Mouse (Mus musculus) lung, postnatal 14 days (tissue): ENCODE data around the gene Acsf2.

ENCODE experiments used
- DNase-seq: peaks from one replicate; pipeline ENCODE4 v3.0.0; 2021

Acsf2 gene

DNA sequence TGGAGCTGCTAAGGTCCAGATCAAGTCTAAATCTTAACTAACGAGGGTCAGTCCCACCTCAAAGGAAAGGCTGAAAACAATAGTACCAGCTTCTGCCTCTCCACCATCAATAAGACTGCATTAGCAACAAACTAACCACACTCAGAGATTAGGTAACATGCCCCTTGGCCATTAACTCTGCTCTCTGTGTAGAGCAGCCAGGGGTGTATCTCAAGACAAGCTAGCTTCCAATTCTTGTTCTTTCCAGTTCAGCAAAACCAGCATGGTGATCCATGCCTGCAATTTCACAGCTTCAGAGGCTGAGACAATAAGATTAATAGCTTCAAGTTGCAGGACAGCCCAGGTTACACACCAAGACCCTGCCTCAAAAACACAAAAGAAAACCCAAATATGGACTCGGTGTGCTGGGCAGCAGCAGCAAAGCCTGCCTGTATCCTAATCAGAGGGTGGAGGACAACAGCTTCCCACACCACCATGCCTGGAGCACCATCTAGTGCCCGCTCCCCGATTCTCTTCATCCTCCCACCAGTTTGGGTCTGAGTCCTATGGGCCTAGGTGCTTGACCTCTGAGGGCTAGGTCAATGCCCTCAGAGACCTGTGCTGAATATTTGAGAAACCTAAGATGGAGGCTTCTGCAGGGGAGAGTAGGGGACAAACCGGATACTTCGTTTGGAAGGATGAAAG lies 3.1 kb downstream of the Acsf2 start:
- no peak for DNase-seq

- DNase-seq = no peak
Measured at GRCm38 (mm10) chr11:94597319-94597718, 4.4 kb downstream of the Acsf2 start.

DNA sequence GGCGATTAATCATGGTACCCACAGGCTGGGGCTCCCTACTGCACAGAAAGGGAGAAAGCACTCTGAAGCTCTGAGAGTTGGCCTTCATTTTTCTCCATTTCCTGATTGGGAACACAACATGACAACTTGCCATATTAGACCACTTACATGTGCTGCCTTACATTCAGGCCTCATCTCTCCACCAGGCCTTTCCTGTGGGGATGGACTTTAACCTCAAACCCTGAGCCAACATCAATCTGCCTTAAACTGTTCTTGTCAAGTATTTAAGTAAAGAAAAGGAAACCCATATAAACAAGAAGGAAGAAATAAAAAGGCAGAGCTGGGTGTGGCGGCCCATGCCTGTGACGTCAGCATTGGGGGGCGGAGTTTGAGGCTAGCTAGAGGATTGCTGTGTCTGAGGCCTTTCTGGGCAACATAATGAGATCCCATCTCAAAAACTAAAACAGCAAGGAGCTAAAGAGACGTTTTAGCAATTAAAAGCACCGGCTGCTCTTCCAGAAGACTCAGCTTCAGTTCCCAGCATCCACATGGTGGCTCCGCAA lies 5.3 kb downstream of the Acsf2 start:
- DNase-seq = peak; percentile 37

GRCm38 (mm10) chr11:94587511-94587910 lies 14.2 kb downstream of the Acsf2 start:
- no peak for DNase-seq

DNA sequence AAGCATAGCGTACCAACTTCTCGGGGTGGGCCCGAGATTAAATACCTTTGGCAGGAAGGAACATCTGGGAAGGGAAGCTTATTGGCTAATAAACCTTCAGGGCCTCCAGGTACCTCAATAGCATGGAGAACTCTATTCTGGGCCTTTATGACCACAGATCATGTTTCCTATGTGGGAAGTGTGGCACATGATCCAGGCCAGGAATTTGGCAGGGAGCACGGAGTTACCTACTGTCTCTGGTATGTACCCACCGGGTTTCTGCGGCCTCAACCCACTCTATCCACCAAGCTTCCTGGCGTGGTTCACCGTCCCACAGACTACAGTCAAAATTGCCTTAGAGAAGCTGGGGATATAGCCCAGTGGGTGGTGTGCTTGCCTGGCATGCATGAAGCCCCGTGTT lies 16.6 kb downstream of the Acsf2 start:
- DNase-seq = no peak

GRCm38 (mm10) chr11:94580111-94580740 lies 21.4 kb downstream of the Acsf2 start:
- no peak for DNase-seq

DNA sequence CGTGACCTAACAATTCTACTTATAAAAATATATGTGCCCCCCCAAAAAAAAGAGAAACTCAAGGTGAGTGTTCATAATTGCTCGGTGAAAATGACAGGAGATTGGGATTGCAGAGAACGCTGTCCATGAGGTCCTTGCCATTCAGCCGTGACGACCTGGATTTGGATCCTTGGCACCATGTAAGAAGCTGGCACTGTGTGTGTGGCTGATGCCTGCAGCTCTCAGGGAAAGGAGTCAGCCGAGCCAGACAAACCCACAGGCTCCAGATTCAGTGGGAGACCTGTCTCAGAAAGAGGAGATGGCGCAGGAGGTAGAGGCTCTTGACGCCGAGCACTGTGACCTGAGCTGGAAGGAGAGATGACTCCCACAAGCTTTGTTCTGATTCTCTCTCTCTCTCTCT lies 25.3 kb downstream of the Acsf2 start:
- no peak for DNase-seq

GRCm38 (mm10) chr11:94575036-94575435 lies 26.6 kb downstream of the Acsf2 start:
- DNase-seq = no peak

DNA sequence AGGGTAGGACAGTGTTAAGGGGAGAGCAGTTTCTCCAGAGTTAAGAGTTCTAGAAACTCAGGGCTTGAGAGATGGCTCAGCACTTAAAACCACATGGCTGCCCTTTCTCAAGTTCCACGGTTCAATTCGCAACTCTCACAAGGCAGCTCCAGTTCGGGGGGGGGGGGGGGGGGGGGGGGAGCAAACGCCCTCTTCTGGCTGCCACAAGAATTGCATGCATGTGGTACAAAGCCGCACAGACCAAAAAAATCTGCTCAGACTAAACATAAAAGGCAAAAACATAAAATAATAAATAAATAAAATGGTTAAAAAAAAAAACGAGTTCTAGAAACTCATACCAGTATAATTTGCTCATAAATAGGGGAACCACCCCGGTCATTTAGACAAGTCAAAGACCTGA lies 27.1 kb downstream of the Acsf2 start:
- DNase-seq = no peak

DNA sequence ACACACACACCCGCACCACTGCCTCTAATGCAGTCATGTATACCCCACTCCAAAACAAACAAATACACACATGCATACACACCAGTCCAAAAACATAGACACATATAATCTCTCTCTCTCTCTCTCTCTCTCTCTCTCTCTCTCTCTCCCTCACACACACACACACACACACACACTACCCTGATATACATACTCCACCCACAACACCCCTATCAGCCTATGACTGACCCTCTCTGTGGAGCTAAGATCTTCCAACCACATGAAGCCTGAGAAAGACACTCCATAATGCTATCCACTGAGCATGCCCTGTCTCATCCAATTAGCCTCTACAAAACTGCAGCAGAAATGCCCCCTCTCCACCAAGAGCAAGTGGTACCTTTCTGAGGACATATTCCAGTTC lies 29.8 kb downstream of the Acsf2 start:
- DNase-seq = no peak

- peak; percentile 58 for DNase-seq
Measured at GRCm38 (mm10) chr11:94570612-94571011, 31.1 kb downstream of the Acsf2 start.

- DNase-seq = no peak
Measured at GRCm38 (mm10) chr11:94567326-94567725, 34.3 kb downstream of the Acsf2 start.

GRCm38 (mm10) chr11:94566534-94566933 lies 35.1 kb downstream of the Acsf2 start:
- no peak for DNase-seq

GRCm38 (mm10) chr11:94565151-94565479 lies 36.6 kb downstream of the Acsf2 start:
- peak; percentile 55 for DNase-seq

- DNase-seq = peak; percentile 62
Measured at GRCm38 (mm10) chr11:94564437-94565150, 37.1 kb downstream of the Acsf2 start, which contains the start of gene Chad. Gene Chad, plus strand, starts transcription at chr11:94565047.

DNA sequence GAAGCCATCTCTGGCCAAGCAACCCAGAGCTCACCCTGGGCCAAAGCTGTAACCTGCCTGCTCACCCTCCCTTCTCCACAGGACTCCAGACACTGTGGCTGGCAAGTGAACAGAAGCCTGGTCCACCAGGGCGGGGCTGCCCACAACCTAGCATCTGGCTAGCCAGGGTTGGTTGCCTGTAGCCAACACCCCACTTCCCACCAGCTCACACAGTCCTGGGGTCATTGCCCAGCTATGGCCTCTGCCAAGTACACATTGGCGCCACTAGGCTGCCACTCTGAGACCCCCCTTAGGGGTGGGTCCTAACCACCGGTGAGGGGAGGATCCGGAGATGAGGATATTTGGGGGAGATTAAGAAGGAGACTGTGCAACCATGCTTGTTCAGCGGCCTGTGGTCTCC lies 37.9 kb downstream of the Acsf2 start:
- no peak for DNase-seq

DNA sequence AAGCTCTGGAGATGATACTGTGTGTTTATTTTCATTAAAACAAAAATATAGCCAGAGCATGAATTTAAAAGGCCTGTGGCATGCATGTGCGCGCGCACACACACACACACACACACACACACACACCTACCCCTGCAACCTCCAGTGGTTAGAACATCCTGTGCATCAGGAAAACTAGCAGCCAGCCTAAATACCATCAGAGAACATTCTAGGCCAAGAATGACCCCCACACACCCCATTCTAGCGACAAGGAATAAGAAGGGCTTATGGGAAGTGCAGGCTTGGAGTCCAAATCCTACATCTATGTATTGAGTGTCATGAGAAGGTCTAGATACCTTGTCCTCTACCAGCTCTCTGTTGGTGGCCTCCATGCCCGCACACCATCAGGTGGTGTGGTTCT lies 38.3 kb downstream of the Acsf2 start:
- no peak for DNase-seq

- DNase-seq = no peak
Measured at GRCm38 (mm10) chr11:94558226-94558625, 43.4 kb downstream of the Acsf2 start.

- DNase-seq = no peak
Measured at GRCm38 (mm10) chr11:94550442-94550744, 51.3 kb downstream of the Acsf2 start.

DNA sequence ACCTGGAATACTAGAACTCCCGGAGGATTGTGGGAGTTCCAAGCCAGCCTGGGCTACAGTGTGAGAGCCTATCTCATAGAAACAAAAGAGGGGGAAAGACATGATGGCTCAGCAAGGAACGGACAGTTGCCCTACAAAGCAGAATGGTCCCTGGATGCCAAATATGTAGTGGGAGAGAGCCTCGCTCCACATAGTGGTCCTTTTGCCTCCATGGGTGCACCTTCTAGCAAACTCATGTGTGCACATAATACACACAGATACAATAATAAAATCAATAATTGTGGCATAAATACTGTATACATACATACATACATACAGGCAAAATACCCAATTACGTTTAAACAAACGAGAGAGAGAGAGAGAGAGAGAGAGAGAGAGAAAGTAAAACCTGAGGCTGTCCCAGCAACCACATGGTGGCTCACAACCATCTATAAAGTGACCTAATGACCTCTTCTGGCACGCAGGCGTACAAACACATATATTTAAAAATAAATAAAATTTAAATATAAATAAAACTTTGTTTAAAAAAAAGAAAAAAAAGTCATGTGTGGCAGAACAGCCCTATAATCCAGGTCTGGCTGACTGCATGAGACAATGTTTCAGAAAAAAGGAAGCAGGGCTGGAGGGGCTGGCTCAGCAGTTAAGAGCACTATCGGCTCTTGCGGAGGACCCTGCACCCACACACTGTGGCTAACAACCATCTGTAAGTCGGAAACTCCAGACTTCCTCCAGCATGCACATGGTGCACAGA lies 51.8 kb downstream of the Acsf2 start:
- no peak for DNase-seq

- DNase-seq = peak; percentile 97
Measured at GRCm38 (mm10) chr11:94548888-94549690, 52.6 kb downstream of the Acsf2 start, which contains the start of gene Rsad1. Gene Rsad1, minus strand, starts transcription at chr11:94549255.

GRCm38 (mm10) chr11:94548041-94548784 lies 53.5 kb downstream of the Acsf2 start:
- DNase-seq = peak; percentile 22
